Mouse (Mus musculus) hindbrain, embryonic 15.5 days (tissue): ENCODE measurements around the gene Atp1b2. TPM values are rescaled to one million over a fixed set of nuclear protein-coding genes. Genes with fewer than 3 reads are reported as not detected.
"Not testable (repeated sequence)": the region's sequence is repeated elsewhere in the genome, so short reads cannot be mapped to it uniquely, and the experiment has no call there.

Experiments
- ATAC-seq: fragments of 200-750 bp; cut with Nextera tagmentation; 2 replicates; pipeline ENCODE4 v1.8.0; 2017; ENCODE audit warnings: low read depth, moderate number of reproducible peaks, moderate TSS enrichment; ENCODE audit not compliant: low FRiP score
- H3K27ac ChIP-seq: fragments of 300-500 bp; sonication (generic); replicated peaks from 2 replicates; pipeline ENCODE4 v1.5.1; 2015; ENCODE audit warnings: mild to moderate bottlenecking, inconsistent platforms
- H3K27me3 ChIP-seq: fragments of 300-500 bp; sonication (generic); 2 replicates; pipeline ENCODE4 v1.6.1; 2015; ENCODE audit warnings: control low read depth, inconsistent platforms
- H3K36me3 ChIP-seq: fragments of 300-500 bp; sonication (generic); 2 replicates; pipeline ENCODE4 v1.6.1; 2015; ENCODE audit warnings: control low read depth, inconsistent platforms
- H3K4me1 ChIP-seq: fragments of 300-500 bp; sonication (generic); replicated peaks from 2 replicates; pipeline ENCODE4 v1.6.1; 2015; ENCODE audit warnings: control low read depth, inconsistent platforms
- H3K4me2 ChIP-seq: fragments of 300-500 bp; sonication (generic); 2 replicates; pipeline ENCODE4 v1.6.1; 2015; ENCODE audit warnings: moderate library complexity, mild to moderate bottlenecking, inconsistent platforms
- H3K4me3 ChIP-seq: fragments of 300-500 bp; sonication (generic); 2 replicates; pipeline ENCODE4 v1.5.1; 2015; ENCODE audit warnings: mild to moderate bottlenecking, inconsistent platforms
- H3K9ac ChIP-seq: fragments of 300-500 bp; sonication (generic); 2 replicates; pipeline ENCODE4 v1.6.1; 2015; ENCODE audit warnings: inconsistent platforms
- H3K9me3 ChIP-seq: fragments of 300-500 bp; sonication (generic); 2 replicates; pipeline ENCODE4 v1.6.1; 2016; ENCODE audit warnings: control low read depth, inconsistent platforms
- WGBS: fragments of 180-500 bp; shearing (Covaris S2); methylation state at CpG from one replicate; pipeline ENCODE4 v1.1.7; 2015; 5-methylcytosine and 5-hydroxymethylcytosine counted together
- polyA plus RNA-seq: library from polyadenylated mRNA; unstranded; fragments of >200 nt; fragmentation: Nextera tagmentation; extraction: Ambion mirVana; gene quantifications from 2 replicates; pipeline ENCODE4 v1.2.1, GENCODE M21; 2015

The Atp1b2 gene
- polyA plus RNA-seq: 71.9 and 89.4 TPM in 2 replicates

DNA sequence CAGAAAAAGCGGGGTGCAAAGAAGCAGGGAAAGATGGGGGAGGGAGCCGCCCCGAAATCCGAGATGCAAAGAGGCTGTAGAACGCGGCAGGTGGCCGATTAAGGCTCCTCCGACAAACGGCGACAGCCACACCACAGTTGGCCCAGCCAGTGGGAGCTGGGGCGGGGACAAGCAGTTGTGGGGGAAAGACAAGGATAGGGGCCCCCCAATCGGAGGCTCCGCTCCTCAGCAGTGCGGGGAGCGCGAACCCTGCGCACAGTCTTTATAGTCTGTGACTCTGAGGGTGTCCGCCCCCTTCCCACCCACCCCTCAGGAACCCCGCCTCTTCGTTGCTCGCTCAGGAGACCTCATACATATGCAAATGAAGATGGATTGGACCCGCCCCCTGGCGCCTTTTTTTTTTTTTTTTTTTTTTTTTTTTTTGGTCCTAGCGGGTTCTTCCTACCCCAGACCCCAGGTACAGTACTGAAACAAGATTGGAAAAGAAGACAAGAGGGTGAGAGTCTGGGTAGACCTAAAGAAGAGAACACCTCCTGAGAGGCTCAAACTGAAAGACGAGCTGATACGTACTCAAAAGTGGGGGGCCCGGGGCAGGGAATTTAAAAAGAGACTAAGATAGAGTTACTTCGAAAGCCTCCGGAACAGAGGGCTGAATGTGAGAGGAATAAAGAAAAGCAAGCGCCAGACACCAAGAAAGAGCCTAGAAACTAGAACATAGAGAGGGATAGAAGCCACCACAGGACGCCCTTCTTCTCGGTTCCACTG, at the start of gene Atp1b2:
TSS of gene Atp1b2 (minus strand) at position 217 of the 765 bp plus-strand sequence.
- ATAC-seq: peak; percentile 93
- peak within 1 kb of the TSS; percentile 65 for H3K4me3 ChIP-seq
- no peaks in the 10 kb centered on the region for H3K9me3 ChIP-seq
- H3K36me3 ChIP-seq: peaks cover 9% of the 10 kb centered on the region
- H3K27me3 ChIP-seq: no peaks in the 10 kb centered on the region
- peaks cover 36% of the 10 kb centered on the region for H3K4me1 ChIP-seq
- peak within 1 kb of the TSS; percentile 83 for H3K4me2 ChIP-seq
- WGBS: 3% methylated on average over 32 of the region's 32 CpGs
- H3K27ac ChIP-seq: peak within 1 kb of the TSS; percentile 67
- H3K9ac ChIP-seq: peak within 1 kb of the TSS; percentile 74

DNA sequence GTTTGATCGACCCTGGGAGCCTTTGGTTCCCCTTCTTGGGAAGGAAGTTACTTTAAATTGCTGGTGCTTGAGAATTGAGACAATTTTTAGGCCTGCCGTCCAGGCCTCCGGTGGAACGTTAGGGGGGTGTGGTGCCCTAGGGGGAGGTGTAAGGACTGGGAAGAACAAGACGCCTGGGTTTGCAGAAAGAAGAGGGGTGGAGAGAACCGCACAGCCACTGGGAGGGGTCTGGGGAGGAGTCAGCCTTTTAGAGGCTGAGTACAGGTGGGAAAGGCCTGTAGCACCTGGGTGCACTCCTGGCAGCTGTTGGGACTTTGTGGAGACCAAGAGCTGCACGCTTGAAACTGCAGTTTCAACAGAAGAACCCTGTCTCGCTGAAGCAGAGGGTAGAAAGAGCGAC, 49.0 kb upstream of the Atp1b2 start:
- ATAC-seq: no peak
- Histone ChIP-seq H3K4me2 (no peak overlapping the region), H3K4me3 (no peak overlapping the region), H3K27me3 (no peaks in the 10 kb centered on the region), H3K36me3 (peaks cover 62% of the 10 kb centered on the region), H3K4me1 (peaks cover 11% of the 10 kb centered on the region), H3K9me3 (no peaks in the 10 kb centered on the region), H3K27ac (no peak overlapping the region), H3K9ac (no peak overlapping the region)
- WGBS: 52% methylated on average over 9 of the region's 9 CpGs

DNA sequence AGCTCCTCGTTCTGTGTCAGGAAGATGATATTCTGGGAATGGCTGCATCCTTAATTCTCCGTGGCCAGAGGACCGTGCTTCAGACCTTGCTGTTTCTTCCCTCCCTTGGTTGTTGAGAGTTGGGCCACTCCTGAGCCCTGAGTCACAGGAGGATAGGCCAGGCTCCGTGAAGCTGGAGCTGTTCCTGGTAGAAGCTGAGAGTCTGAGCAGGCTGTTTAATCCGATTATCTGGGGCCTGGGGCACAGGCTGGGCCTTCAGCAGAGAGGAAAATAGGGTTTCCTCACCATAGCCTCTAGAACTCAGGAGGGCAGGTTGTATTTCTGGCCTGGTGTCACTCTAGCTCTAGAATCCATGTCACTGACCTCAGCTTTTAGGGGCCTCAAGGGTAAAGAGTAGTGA, 47.7 kb upstream of the Atp1b2 start:
- WGBS: 81% methylated on average over 5 of the region's 5 CpGs
- H3K27ac ChIP-seq: no peak overlapping the region

GRCm38 (mm10) chr11:69645860-69646259, 40.1 kb upstream of the Atp1b2 start:
- no peak overlapping the region for H3K9ac ChIP-seq
- H3K27me3 ChIP-seq: no peaks in the 10 kb centered on the region
- H3K4me2 ChIP-seq: no peak overlapping the region
- H3K9me3 ChIP-seq: no peaks in the 10 kb centered on the region
- H3K27ac ChIP-seq: no peak overlapping the region
- no peaks in the 10 kb centered on the region for H3K4me1 ChIP-seq
- 96% methylated on average over 5 of the region's 5 CpGs for WGBS
- no peak for ATAC-seq
- H3K4me3 ChIP-seq: no peak overlapping the region
- H3K36me3 ChIP-seq: peaks cover 94% of the 10 kb centered on the region

More for the DNA sequence above, 47.7 kb upstream of the Atp1b2 start:
- peaks cover 11% of the 10 kb centered on the region for H3K4me1 ChIP-seq
- no peak for ATAC-seq
- no peaks in the 10 kb centered on the region for H3K9me3 ChIP-seq
- no peak overlapping the region for H3K4me2 ChIP-seq
- no peak overlapping the region for H3K4me3 ChIP-seq
- H3K36me3 ChIP-seq: peaks cover 68% of the 10 kb centered on the region
- H3K27me3 ChIP-seq: no peaks in the 10 kb centered on the region
- no peak overlapping the region for H3K9ac ChIP-seq

DNA sequence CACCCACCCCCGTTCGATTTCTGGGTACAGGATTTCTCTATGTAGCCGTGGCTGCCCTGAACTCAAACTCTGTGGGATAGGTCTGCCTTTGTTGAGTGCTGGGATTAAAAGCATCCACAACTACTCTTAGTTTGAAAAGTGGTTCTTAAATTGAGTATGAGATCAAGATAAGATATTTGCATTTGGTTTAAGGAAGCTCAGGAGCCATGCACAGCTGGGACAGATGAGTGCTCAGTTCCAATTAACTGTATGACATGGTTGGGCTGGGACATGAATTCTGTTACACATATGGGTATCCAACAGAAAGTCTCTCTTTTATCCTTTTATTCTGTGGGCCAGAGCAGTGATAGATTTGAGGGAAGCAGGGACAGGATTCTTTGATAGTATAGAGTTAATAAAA, 29.7 kb upstream of the Atp1b2 start:
- Histone ChIP-seq H3K36me3 (peaks cover 19% of the 10 kb centered on the region), H3K27me3 (no peaks in the 10 kb centered on the region), H3K4me1 (peaks cover 33% of the 10 kb centered on the region), H3K9ac (no peak overlapping the region), H3K9me3 (no peaks in the 10 kb centered on the region), H3K4me3 (no peak overlapping the region), H3K4me2 (peak overlapping the region; percentile 78; the same call in 1 of the 2 replicates), H3K27ac (no peak overlapping the region)
- 93% methylated on average over 3 of the region's 3 CpGs for WGBS
- no peak for ATAC-seq

GRCm38 (mm10) chr11:69633128-69633866, 27.6 kb upstream of the Atp1b2 start:
- peaks cover 5% of the 10 kb centered on the region; the same call in 1 of the 2 replicates for H3K36me3 ChIP-seq
- under 1% methylated on average over 33 of the region's 50 CpGs for WGBS
- peak overlapping the region; percentile 95 for H3K27ac ChIP-seq
- peak; percentile 40; the same call in 1 of the 2 replicates for ATAC-seq
- H3K9ac ChIP-seq: peak overlapping the region; percentile 99
- peaks cover 33% of the 10 kb centered on the region for H3K4me1 ChIP-seq
- H3K9me3 ChIP-seq: no peaks in the 10 kb centered on the region
- H3K4me3 ChIP-seq: peak overlapping the region; percentile 94
- no peaks in the 10 kb centered on the region for H3K27me3 ChIP-seq
- peak overlapping the region; percentile 78 for H3K4me2 ChIP-seq

DNA sequence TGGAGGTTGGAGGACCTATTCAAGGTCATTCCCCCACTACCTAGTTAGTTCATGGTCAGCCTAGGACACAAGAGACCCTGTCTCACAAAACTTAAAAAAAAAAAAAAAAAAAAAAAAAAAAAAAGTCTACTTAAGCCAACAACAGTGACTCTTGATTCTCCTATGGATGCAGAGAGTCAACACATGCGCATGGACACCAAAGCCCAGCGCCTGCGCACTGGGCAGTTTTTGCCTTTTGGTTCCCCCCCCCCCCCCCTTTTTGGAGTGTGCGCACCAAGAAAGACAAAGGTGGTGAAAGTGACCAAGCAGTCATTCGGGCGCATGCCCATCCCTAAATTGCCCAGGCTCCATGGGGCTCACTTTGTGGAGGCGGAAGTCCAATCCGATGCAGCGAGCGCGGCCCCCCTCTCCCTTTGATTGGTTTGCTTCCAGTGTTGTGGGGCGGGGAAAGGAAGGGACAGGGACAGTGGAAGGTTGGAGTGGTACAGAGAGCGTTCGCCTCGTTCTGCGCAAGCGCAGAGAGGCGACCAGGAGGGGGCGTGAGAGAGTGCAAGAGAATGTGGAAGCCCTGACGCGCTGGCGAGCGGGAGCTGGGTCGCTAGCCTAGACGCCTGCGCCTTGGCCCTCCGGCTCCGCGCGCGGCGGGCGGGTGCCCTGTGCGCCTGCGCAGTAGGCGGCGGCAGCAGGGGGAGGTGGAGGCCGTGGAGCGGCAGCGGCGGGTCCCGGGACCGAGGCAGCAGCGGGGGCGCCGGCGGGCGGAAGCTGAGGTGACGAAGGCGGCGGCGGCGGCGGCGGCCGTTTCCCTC, 26.7 kb upstream of the Atp1b2 start, which contains the start of gene Fxr2:
TSS of gene Fxr2 (plus strand) at position 707 of the 806 bp plus-strand sequence.
- peak within 1 kb of the TSS; percentile 99 for H3K9ac ChIP-seq
- H3K27ac ChIP-seq: peak within 1 kb of the TSS; percentile 95
- peak within 1 kb of the TSS; percentile 94 for H3K4me3 ChIP-seq
- H3K4me2 ChIP-seq: peak within 1 kb of the TSS; percentile 78
- peak; percentile 100 for ATAC-seq
- no peaks in the 10 kb centered on the region for H3K9me3 ChIP-seq
- H3K36me3 ChIP-seq: peaks cover 4% of the 10 kb centered on the region; the same call in 1 of the 2 replicates
- peaks cover 33% of the 10 kb centered on the region for H3K4me1 ChIP-seq
- under 1% methylated on average over 36 of the region's 56 CpGs for WGBS
- no peaks in the 10 kb centered on the region for H3K27me3 ChIP-seq

GRCm38 (mm10) chr11:69629802-69630201, 24.1 kb upstream of the Atp1b2 start:
- Histone ChIP-seq H3K27ac (no peak overlapping the region), H3K9me3 (no peaks in the 10 kb centered on the region), H3K4me1 (peaks cover 13% of the 10 kb centered on the region), H3K4me3 (no peak overlapping the region), H3K36me3 (no peaks in the 10 kb centered on the region), H3K4me2 (no peak overlapping the region), H3K27me3 (no peaks in the 10 kb centered on the region), H3K9ac (no peak overlapping the region)
- 66% methylated on average over 1 of the region's 1 CpGs for WGBS
- ATAC-seq: no peak

GRCm38 (mm10) chr11:69628286-69628685, 22.5 kb upstream of the Atp1b2 start:
- 36% methylated on average over 6 of the region's 6 CpGs for WGBS
- Histone ChIP-seq H3K4me1 (peaks cover under 1% of the 10 kb centered on the region), H3K9me3 (no peaks in the 10 kb centered on the region), H3K4me3 (no peak overlapping the region), H3K36me3 (no peaks in the 10 kb centered on the region), H3K27ac (no peak overlapping the region), H3K27me3 (no peaks in the 10 kb centered on the region), H3K9ac (no peak overlapping the region), H3K4me2 (no peak overlapping the region)
- ATAC-seq: no peak

DNA sequence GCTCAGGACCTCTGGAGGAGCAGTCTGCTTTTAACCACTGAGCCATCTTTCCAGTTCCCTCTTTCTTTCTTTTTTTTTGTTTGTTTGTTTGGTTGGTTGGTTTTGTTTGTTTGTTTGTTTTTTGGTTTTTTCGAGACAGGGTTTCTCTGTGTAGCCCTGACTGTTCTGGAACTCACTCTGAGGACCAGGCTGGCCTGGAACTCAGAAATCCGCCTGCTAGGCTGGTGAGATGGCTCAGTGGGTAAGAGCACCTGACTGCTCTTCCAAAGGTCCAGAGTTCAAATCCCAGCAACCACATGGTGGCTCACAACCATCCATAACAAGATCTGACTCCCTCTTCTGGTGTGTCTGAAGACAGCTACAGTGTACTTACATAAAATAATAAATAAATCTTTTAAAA, 18.6 kb upstream of the Atp1b2 start:
- peaks cover 16% of the 10 kb centered on the region for H3K4me1 ChIP-seq
- not testable (repeated sequence) for H3K36me3 ChIP-seq, H3K27ac ChIP-seq, H3K4me3 ChIP-seq, H3K9ac ChIP-seq, H3K4me2 ChIP-seq, H3K9me3 ChIP-seq, ATAC-seq, H3K27me3 ChIP-seq
- WGBS: 90% methylated on average over 2 of the region's 2 CpGs

- H3K27ac ChIP-seq: no peak overlapping the region
- H3K4me3 ChIP-seq: peak overlapping the region; percentile 47
- WGBS: 62% methylated on average over 4 of the region's 4 CpGs
- peaks cover 16% of the 10 kb centered on the region for H3K4me1 ChIP-seq
- no peaks in the 10 kb centered on the region for H3K36me3 ChIP-seq
- H3K9ac ChIP-seq: peak overlapping the region; percentile 52; the same call in 1 of the 2 replicates
- H3K9me3 ChIP-seq: no peaks in the 10 kb centered on the region
- no peaks in the 10 kb centered on the region for H3K27me3 ChIP-seq
- ATAC-seq: no peak
- H3K4me2 ChIP-seq: peak overlapping the region; percentile 68
Observed at GRCm38 (mm10) chr11:69623006-69623405, 17.3 kb upstream of the Atp1b2 start.
